Mouse (Mus musculus): Measurements from ENCODE around the gene Large1.

GRCm38 (mm10) chr8:72919182-72919902 is 434.0 kb downstream of the Large1 start:
- TF ChIP-seq POLR2A (IDR thresholded peaks at IDR 0.05; ENCODE audit: borderline replicate concordance, low read depth, low read length) (no peak), CTCF (IDR thresholded peaks at IDR 0.05; ENCODE audit: low read depth, low read length) (no peak)

Data from bone marrow macrophage, adult 2 months (primary cell).